Mouse (Mus musculus): ENCODE data around the gene Sugp1. TPM values are rescaled to one million over a fixed set of nuclear protein-coding genes. Genes with fewer than 3 reads are reported as not detected.

The Sugp1 gene
- polyA plus RNA-seq, 1 experiment from 2014 or later, result 36.3 TPM

DNA sequence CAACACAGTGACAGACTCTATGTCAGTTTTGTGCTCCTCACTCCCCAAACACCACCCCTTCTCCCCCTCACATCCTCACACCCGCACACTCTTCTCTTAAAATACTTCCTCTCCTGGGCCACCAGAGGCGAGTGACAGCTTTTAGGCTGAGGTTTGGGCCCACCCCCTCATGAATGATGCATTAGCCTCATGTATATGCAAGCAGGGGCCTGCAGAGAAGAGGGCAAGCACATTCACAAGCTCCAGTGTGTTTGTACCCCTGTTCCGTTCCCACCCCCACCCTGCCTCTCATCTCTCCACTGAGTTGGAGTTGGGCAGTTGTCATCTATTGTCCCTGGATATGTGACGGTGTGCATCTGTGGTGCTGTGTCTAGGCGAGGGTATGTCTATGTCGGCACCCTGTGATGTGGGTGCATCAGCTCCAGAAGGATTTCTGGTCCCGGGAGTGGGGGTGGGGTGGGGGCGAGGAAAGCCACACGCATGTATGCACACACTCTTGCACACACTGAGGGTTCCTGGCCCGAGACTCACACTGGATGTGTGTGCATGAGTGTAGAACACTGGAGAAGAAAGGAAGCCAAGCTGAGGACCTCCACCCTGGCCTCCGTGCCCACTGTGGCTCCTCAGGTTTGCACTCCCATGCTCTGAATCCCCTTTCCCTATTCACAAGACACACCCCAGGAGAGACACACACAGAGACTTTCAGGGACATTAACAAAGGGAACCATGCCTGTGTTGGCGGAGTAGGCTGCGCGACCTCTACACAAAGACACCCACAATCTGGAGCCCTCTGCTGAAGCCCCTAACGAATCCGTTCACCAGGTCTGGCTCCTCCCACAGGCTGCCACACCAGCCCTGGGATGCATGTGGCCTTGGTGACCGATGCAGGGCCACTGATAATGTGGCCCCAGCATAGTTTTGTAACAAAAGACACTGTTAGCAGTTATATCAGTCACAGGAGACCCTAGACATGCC lies 76.4 kb downstream of the Sugp1 start:
- Histone ChIP-seq H3K4me1 (replicated peaks) (peaks cover 5% of the 10 kb centered on the region; the same call in 1 of the 2 replicates), H3K27ac (no peak overlapping the region), H3K9me3 (no peaks in the 10 kb centered on the region), H3K4me2 (replicated peaks) (no peak overlapping the region), H3K9ac (no peak overlapping the region), H3K4me3 (replicated peaks) (no peak overlapping the region), H3K36me3 (no peaks in the 10 kb centered on the region), H3K27me3 (replicated peaks) (peaks cover 57% of the 10 kb centered on the region)
- 17% methylated on average over 17 of the region's 17 CpGs for WGBS
- no peak for ATAC-seq

- peak; percentile 81 for ATAC-seq
- 2% methylated on average over 19 of the region's 19 CpGs for WGBS
- peak within 1 kb of the TSS; percentile 18 for H3K4me3 ChIP-seq (replicated peaks)
- peaks cover 46% of the 10 kb centered on the region for H3K27me3 ChIP-seq (replicated peaks)
- H3K27ac ChIP-seq, result no peak within 1 kb of the TSS
- no peak within 1 kb of the TSS for H3K9ac ChIP-seq
- no peaks in the 10 kb centered on the region for H3K9me3 ChIP-seq
- H3K36me3 ChIP-seq, result no peaks in the 10 kb centered on the region
- H3K4me2 ChIP-seq (replicated peaks), result peak within 1 kb of the TSS; percentile 51
- H3K4me1 ChIP-seq (replicated peaks), result peaks cover 5% of the 10 kb centered on the region; the same call in 1 of the 2 replicates
Observed at GRCm38 (mm10) chr8:70120667-70121066, 78.1 kb downstream of the Sugp1 start, which contains the start of gene Ncan. Ncan (minus strand) TSS chr8:70120873.

Other genes with a start within 250 kb of the Sugp1 start
- gene Gmip, start 234.1 kb upstream of the Sugp1 start, polyA plus RNA-seq (2015; fragmentation: Nextera tagmentation; extraction: Ambion mirVana), result 10.4 and 10.7 TPM in 2 replicates
- 0.41 and 0.42 TPM in 2 replicates for gene Lpar2, start 220.4 kb upstream of the Sugp1 start, polyA plus RNA-seq (2015; fragmentation: Nextera tagmentation; extraction: Ambion mirVana)
- 3.5 and 3.9 TPM in 2 replicates for gene Pbx4, start 210.3 kb upstream of the Sugp1 start, polyA plus RNA-seq (2015; fragmentation: Nextera tagmentation; extraction: Ambion mirVana)
- 0.48 and 0.65 TPM in 2 replicates for gene Cilp2, start 155.1 kb upstream of the Sugp1 start, polyA plus RNA-seq (2015; fragmentation: Nextera tagmentation; extraction: Ambion mirVana)
- gene Tssk6, start 140.6 kb upstream of the Sugp1 start, polyA plus RNA-seq (2015; fragmentation: Nextera tagmentation; extraction: Ambion mirVana), result 2.8 and 3.4 TPM in 2 replicates
- gene Ndufa13, start 140.3 kb upstream of the Sugp1 start, polyA plus RNA-seq (2015; fragmentation: Nextera tagmentation; extraction: Ambion mirVana), result 212 and 213 TPM in 2 replicates
- 3.9 and 4.2 TPM in 2 replicates for gene Yjefn3, start 140.1 kb upstream of the Sugp1 start, polyA plus RNA-seq (2015; fragmentation: Nextera tagmentation; extraction: Ambion mirVana)
- gene Gatad2a, start 46.4 kb upstream of the Sugp1 start, polyA plus RNA-seq (2015; fragmentation: Nextera tagmentation; extraction: Ambion mirVana), result 51.2 and 54.7 TPM in 2 replicates
- gene Mau2, start 79 bp upstream of the Sugp1 start, polyA plus RNA-seq (2015; fragmentation: Nextera tagmentation; extraction: Ambion mirVana), result 43.1 and 46.4 TPM in 2 replicates
- gene Tm6sf2, start 30.1 kb downstream of the Sugp1 start, polyA plus RNA-seq (2015; fragmentation: Nextera tagmentation; extraction: Ambion mirVana), result 42.8 and 52.6 TPM in 2 replicates
- 0.06 and 0.11 TPM in 2 replicates for gene Hapln4, start 40.6 kb downstream of the Sugp1 start, polyA plus RNA-seq (2015; fragmentation: Nextera tagmentation; extraction: Ambion mirVana)
- gene Ncan, start 78.1 kb downstream of the Sugp1 start, polyA plus RNA-seq (2015; fragmentation: Nextera tagmentation; extraction: Ambion mirVana), result 1.6 and 1.7 TPM in 2 replicates
- 47.4 and 48.9 TPM in 2 replicates for gene Nr2c2ap, start 88.5 kb downstream of the Sugp1 start, polyA plus RNA-seq (2015; fragmentation: Nextera tagmentation; extraction: Ambion mirVana)
- 11.7 and 12.3 TPM in 2 replicates for gene Rfxank, start 96.3 kb downstream of the Sugp1 start, polyA plus RNA-seq (2015; fragmentation: Nextera tagmentation; extraction: Ambion mirVana)
- 34.6 and 40.1 TPM in 2 replicates for gene Borcs8, start 96.7 kb downstream of the Sugp1 start, polyA plus RNA-seq (2015; fragmentation: Nextera tagmentation; extraction: Ambion mirVana)
- 0.11 TPM in 1 of 2 replicates, not detected in the other for gene Mef2b, start 96.9 kb downstream of the Sugp1 start, polyA plus RNA-seq (2015; fragmentation: Nextera tagmentation; extraction: Ambion mirVana)
- gene Tmem161a, start 129.5 kb downstream of the Sugp1 start, polyA plus RNA-seq (2015; fragmentation: Nextera tagmentation; extraction: Ambion mirVana), result 55.7 and 64.3 TPM in 2 replicates
- gene Slc25a42, start 169.5 kb downstream of the Sugp1 start, polyA plus RNA-seq (2015; fragmentation: Nextera tagmentation; extraction: Ambion mirVana), result 5.8 and 6.0 TPM in 2 replicates
- gene Sugp2, start 191.4 kb downstream of the Sugp1 start, polyA plus RNA-seq (2015; fragmentation: Nextera tagmentation; extraction: Ambion mirVana), result 20.6 and 23.0 TPM in 2 replicates
- gene Armc6, start 191.7 kb downstream of the Sugp1 start, polyA plus RNA-seq (2015; fragmentation: Nextera tagmentation; extraction: Ambion mirVana), result 25.4 and 26.4 TPM in 2 replicates
- gene Homer3, start 240.0 kb downstream of the Sugp1 start, polyA plus RNA-seq (2015; fragmentation: Nextera tagmentation; extraction: Ambion mirVana), result 27.7 and 31.5 TPM in 2 replicates